Mouse (Mus musculus): ENCODE measurements around the gene Spag8.
A peak's percentile ranks its signal among the peaks of the same experiment; 100 is the strongest.

- TF ChIP-seq TAL1 (IDR thresholded peaks at IDR 0.05; ENCODE audit: low read length) (peak; percentile 90), GATA1 (IDR thresholded peaks at IDR 0.05; ENCODE audit: low read length) (peak; percentile 95)
These were observed 48.4 kb downstream of the Spag8 start for GRCm38 (mm10) chr4:43604751-43605685.

Measured in erythroblast, embryonic 14.5 days (primary cell).